ENCODE assay signal across 7 mouse cellular contexts in genomic region chr19:46760375-46761160, GRCm38 (mm10). TPM values are rescaled to one million over a fixed set of nuclear protein-coding genes. Genes with fewer than 3 reads are reported as not detected.
DNase-seq lines count a peak whose midpoint lies in the region; ATAC-seq lines count a peak whose summit lies in the region.

No protein-coding gene starts in this region.

- H3K9me3 ChIP-seq in intestine, embryonic 16.5 days (ENCODE audit: control insufficient read depth, low read length), result no peaks in the 10 kb centered on the region
- H3K9me3 ChIP-seq in limb, embryonic 10.5 days (replicated peaks), result no peaks in the 10 kb centered on the region
- H3K9me3 ChIP-seq in midbrain, embryonic 12.5 days, result no peaks in the 10 kb centered on the region

- H3K4me2 ChIP-seq in intestine, embryonic 16.5 days (ENCODE audit: low read depth, low read length), result peak overlapping the region; percentile 100
- peak overlapping the region; percentile 96 for H3K4me2 ChIP-seq in midbrain, embryonic 12.5 days (replicated peaks)

- peak; percentile 70 for ATAC-seq in intestine, embryonic 16.5 days
- ATAC-seq in midbrain, embryonic 12.5 days (ENCODE audit: low FRiP score, low read depth), result peak; percentile 66

- intact Hi-C loops in gastrocnemius, postnatal 36 days (cut with DNase I), result loop anchor here (5.0 kb wide), 1 partner anchor 232 kb away; no protein-coding TSS in a partner anchor

- H3K4me1 ChIP-seq in intestine, embryonic 16.5 days (ENCODE audit: control insufficient read depth, insufficient read depth, low read length), result peaks cover 12% of the 10 kb centered on the region
- peaks cover 24% of the 10 kb centered on the region for H3K4me1 ChIP-seq in limb, embryonic 10.5 days
- H3K4me1 ChIP-seq in midbrain, embryonic 12.5 days, result peaks cover 29% of the 10 kb centered on the region

- no peaks in the 10 kb centered on the region for H3K36me3 ChIP-seq in intestine, embryonic 16.5 days (ENCODE audit: control insufficient read depth, insufficient read depth, low read length)
- no peaks in the 10 kb centered on the region for H3K36me3 ChIP-seq in limb, embryonic 10.5 days
- H3K36me3 ChIP-seq in midbrain, embryonic 12.5 days, result no peaks in the 10 kb centered on the region

- peak overlapping the region; percentile 55; the same call in 1 of the 2 replicates for H3K9ac ChIP-seq in intestine, embryonic 16.5 days (ENCODE audit: low read depth, low read length)
- no peak overlapping the region for H3K9ac ChIP-seq in midbrain, embryonic 12.5 days (replicated peaks)

- peaks cover 10% of the 10 kb centered on the region for H3K27me3 ChIP-seq in intestine, embryonic 16.5 days (replicated peaks; ENCODE audit: control insufficient read depth, insufficient read depth, low read length)
- H3K27me3 ChIP-seq in limb, embryonic 10.5 days (ENCODE audit: low read depth, poor library complexity, severe bottlenecking), result peaks cover 39% of the 10 kb centered on the region
- peaks cover 40% of the 10 kb centered on the region for H3K27me3 ChIP-seq in midbrain, embryonic 12.5 days

- peak overlapping the region; percentile 60 for H3K4me3 ChIP-seq in intestine, embryonic 16.5 days (ENCODE audit: low read length)
- peak overlapping the region; percentile 86 for H3K4me3 ChIP-seq in limb, embryonic 10.5 days
- peak overlapping the region; percentile 67 for H3K4me3 ChIP-seq in midbrain, embryonic 12.5 days

- 19% methylated on average over 29 of the region's 29 CpGs for WGBS in intestine, embryonic 16.5 days
- WGBS in limb, embryonic 10.5 days, result 19% methylated on average over 29 of the region's 29 CpGs
- 15% methylated on average over 29 of the region's 29 CpGs for WGBS in midbrain, embryonic 12.5 days

- H3K27ac ChIP-seq in intestine, embryonic 16.5 days (ENCODE audit: low read length), result peak overlapping the region; percentile 33; the same call in 1 of the 2 replicates
- no peak overlapping the region for H3K27ac ChIP-seq in limb, embryonic 10.5 days
- H3K27ac ChIP-seq in midbrain, embryonic 12.5 days (replicated peaks), result peak overlapping the region; percentile 86

- DNase-seq in adrenal gland, adult 18-20 months (ENCODE audit: low spot score in 2 of 2), result peak; percentile 83 to 86
- peak; percentile 89 for DNase-seq in embryo, embryonic 11 days
- DNase-seq in gastrocnemius, postnatal 36 days, result peak; percentile 76 to 85
- peak; percentile 91 for DNase-seq in limb, embryonic 10.5 days (ENCODE audit: low spot score)
- peak; percentile 78 for DNase-seq in skeletal muscle tissue, adult 2 months (ENCODE audit: low read depth, low spot score)

RNA-seq across cellular contexts. Expression of gene Cnnm2, which starts 0.8 kb away (rescaled TPM):
- total RNA-seq in adrenal gland, adult 18-20 months (2021), result 10 to 100 TPM; 34.8 to 50.8 TPM
- 1 to 10 TPM; 2.4 to 3.3 TPM for total RNA-seq in gastrocnemius, postnatal 36 days (2021)
- polyA plus RNA-seq in intestine, embryonic 16.5 days (2015; fragmentation: Nextera tagmentation; extraction: Ambion mirVana), result 1.9 and 2.1 TPM in 2 replicates
- 1.5 and 1.6 TPM in 2 replicates for polyA plus RNA-seq in limb, embryonic 10.5 days (2016; fragmentation: Nextera tagmentation; extraction: Ambion mirVana)
- polyA plus RNA-seq in midbrain, embryonic 12.5 days (2016; fragmentation: Nextera tagmentation; extraction: Ambion mirVana), result 7.2 and 9.2 TPM in 2 replicates

RNA-seq across cellular contexts. Expression of gene As3mt, which starts 53.3 kb away (rescaled TPM):
- 10 to 100 TPM; 90.0 to 92.7 TPM for total RNA-seq in adrenal gland, adult 18-20 months (2021)
- 10 to 100 TPM; 79.6 to 84.9 TPM for total RNA-seq in gastrocnemius, postnatal 36 days (2021)
- polyA plus RNA-seq in intestine, embryonic 16.5 days (2015; fragmentation: Nextera tagmentation; extraction: Ambion mirVana), result 69.1 and 69.3 TPM in 2 replicates
- 29.7 and 31.4 TPM in 2 replicates for polyA plus RNA-seq in limb, embryonic 10.5 days (2016; fragmentation: Nextera tagmentation; extraction: Ambion mirVana)
- polyA plus RNA-seq in midbrain, embryonic 12.5 days (2016; fragmentation: Nextera tagmentation; extraction: Ambion mirVana), result 27.0 and 29.9 TPM in 2 replicates
